Mouse (Mus musculus): ENCODE measurements around the gene Tcaim. TPM values are rescaled to one million over a fixed set of nuclear protein-coding genes. Genes with fewer than 3 reads are reported as not detected.

Gene Tcaim
- polyA plus RNA-seq, 1 experiment from 2014 or later: 9.3 TPM

DNA sequence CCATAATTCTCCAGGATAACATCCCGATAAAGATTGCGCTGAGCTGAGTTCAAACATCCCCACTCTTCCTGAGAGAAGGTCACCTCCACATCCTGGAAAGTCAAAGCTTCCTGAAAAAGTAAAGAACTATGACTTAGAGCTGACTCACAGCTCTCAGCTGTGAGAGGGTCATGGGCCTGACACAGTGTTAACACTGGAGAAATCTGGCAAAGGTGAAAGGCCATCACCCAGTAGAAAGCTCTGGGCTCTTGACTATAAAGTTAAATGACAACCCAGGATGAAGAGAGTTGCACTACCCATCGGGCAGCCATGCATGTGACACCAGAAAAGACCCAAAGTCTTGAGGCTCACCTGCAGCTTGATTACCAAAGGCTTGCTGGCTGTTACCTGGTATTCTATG lies 51.4 kb downstream of the Tcaim start:
- H3K9ac ChIP-seq: no peak overlapping the region
- no peak overlapping the region for H3K4me2 ChIP-seq (replicated peaks)
- no peaks in the 10 kb centered on the region for H3K4me1 ChIP-seq
- no peak for ATAC-seq (ENCODE audit: low FRiP score)
- no peak overlapping the region for H3K27ac ChIP-seq
- H3K9me3 ChIP-seq (replicated peaks): 0 out of 2 replicates have a peak, but pooled peaks cover 18% of the 10 kb centered on the region
- H3K27me3 ChIP-seq: no peaks in the 10 kb centered on the region
- no peak overlapping the region for H3K4me3 ChIP-seq
- H3K36me3 ChIP-seq: peaks cover 93% of the 10 kb centered on the region
- WGBS: 99% methylated on average over 3 of the region's 3 CpGs

DNA sequence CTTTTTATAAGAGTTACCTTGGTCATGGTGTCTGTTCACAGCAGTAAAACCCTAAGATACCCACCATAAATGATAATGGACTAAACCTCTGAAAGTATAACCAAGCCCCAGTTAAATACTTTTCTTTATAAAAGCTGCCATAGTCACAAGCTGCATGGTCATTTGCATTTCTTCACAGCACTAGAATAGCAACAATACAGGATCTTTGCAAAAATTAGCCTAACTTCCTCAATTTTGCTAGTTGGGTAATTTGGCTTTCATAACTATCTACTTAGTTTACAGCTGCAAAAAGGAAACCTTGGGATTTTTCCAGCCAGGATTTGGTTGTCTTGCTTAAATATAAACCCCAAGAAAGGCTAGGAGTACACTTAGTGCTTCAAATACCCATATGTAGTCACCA lies 55.4 kb downstream of the Tcaim start:
- peaks cover 13% of the 10 kb centered on the region for H3K4me1 ChIP-seq
- no peak overlapping the region for H3K4me2 ChIP-seq (replicated peaks)
- H3K27ac ChIP-seq: no peak overlapping the region
- H3K9me3 ChIP-seq (replicated peaks): 0 out of 2 replicates have a peak, but pooled peaks cover 20% of the 10 kb centered on the region
- no peak overlapping the region for H3K4me3 ChIP-seq
- no peak overlapping the region for H3K9ac ChIP-seq
- peaks cover 66% of the 10 kb centered on the region for H3K36me3 ChIP-seq
- ATAC-seq (ENCODE audit: low FRiP score): no peak
- no peaks in the 10 kb centered on the region for H3K27me3 ChIP-seq

DNA sequence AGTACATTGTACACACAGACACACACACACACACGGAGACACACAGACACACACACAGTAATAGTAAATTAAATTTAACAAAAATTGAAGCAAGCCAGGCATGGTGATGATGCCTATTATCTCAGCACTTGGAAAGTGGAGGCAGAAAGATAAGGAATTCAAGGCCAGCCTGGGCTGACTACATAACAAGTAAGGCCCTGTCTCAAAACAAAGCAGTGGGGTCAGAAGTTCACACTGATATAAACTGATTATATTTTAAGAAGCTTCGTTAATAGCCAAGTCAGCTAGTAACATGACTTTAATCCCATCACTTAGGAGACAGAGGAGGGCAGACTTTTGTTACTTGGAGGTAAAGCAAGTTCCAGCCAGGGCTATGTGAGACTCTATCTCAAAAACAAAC lies 58.4 kb downstream of the Tcaim start:
- no peak for ATAC-seq (ENCODE audit: low FRiP score)
- no peak overlapping the region for H3K4me3 ChIP-seq
- 92% methylated on average over 2 of the region's 2 CpGs for WGBS

DNA sequence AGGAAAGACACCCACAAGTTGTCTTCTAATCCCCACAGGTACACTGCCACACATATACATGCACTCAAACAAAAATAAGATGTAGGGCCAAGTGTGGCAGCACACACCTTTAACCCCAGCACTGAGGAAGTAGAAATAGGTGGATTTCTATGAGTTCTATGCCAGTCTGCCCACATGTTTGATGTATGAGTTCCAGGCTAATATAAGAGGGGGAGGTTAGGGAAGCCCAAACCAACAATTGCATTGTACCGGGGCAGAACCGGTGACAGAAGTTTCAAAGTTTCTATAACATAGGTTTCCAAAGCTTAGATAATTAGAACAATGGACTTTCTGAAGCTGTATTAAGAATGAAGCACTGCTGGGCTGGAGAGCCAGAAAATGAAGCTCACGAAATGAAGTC lies 59.5 kb downstream of the Tcaim start:
- Histone ChIP-seq H3K4me2 (replicated peaks) (peak overlapping the region; percentile 67), H3K27ac (no peak overlapping the region), H3K9ac (peak overlapping the region; percentile 86), H3K4me1 (peaks cover 13% of the 10 kb centered on the region), H3K27me3 (no peaks in the 10 kb centered on the region), H3K4me3 (peak overlapping the region; percentile 85), H3K9me3 (replicated peaks) (0 out of 2 replicates have a peak, but pooled peaks cover 14% of the 10 kb centered on the region), H3K36me3 (peaks cover 29% of the 10 kb centered on the region)
- WGBS: 65% methylated on average over 3 of the region's 3 CpGs
- no peak for ATAC-seq (ENCODE audit: low FRiP score)

More for the DNA sequence above, 58.4 kb downstream of the Tcaim start:
- Histone ChIP-seq H3K4me1 (peaks cover 13% of the 10 kb centered on the region), H3K9ac (no peak overlapping the region), H3K4me2 (replicated peaks) (no peak overlapping the region), H3K27ac (no peak overlapping the region), H3K27me3 (no peaks in the 10 kb centered on the region), H3K9me3 (replicated peaks) (0 out of 2 replicates have a peak, but pooled peaks cover 20% of the 10 kb centered on the region), H3K36me3 (peaks cover 40% of the 10 kb centered on the region)

DNA sequence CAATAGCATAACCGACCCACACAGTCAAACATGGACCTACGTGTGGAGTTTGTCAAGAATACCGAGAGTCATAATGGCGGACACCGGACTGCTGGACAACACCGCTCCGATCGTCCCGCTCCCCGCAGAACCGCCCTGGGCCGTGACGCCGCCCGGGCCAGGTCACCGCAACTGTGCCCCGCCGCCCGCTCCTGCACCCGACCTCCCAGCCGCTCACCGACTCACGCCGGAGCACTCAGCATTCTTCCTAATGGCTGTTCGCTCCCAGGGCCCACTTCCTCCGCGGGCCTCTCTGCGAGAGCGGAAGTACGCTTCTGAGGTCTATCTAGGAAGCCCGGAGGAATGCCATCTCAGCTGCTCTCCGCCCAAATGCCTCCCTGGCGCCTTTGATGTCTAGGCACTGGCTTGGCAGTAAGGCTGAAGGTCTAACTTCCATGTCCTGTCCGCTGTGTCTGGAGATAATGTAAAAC lies 60.4 kb downstream of the Tcaim start, which contains the start of gene Zfp445:
Gene Zfp445 (minus strand): TSS at position 310 of the 470 bp plus-strand sequence.
- ATAC-seq (ENCODE audit: low FRiP score): peak; percentile 92
- 0 out of 2 replicates have a peak, but pooled peaks cover 8% of the 10 kb centered on the region for H3K9me3 ChIP-seq (replicated peaks)
- no peaks in the 10 kb centered on the region for H3K27me3 ChIP-seq
- peak within 1 kb of the TSS; percentile 67 for H3K4me2 ChIP-seq (replicated peaks)
- H3K4me1 ChIP-seq: peaks cover 13% of the 10 kb centered on the region
- WGBS: 2% methylated on average over 34 of the region's 34 CpGs
- H3K9ac ChIP-seq: peak within 1 kb of the TSS; percentile 86
- H3K4me3 ChIP-seq: peak within 1 kb of the TSS; percentile 85
- H3K27ac ChIP-seq: peak within 1 kb of the TSS; percentile 81
- H3K36me3 ChIP-seq: peaks cover 20% of the 10 kb centered on the region

DNA sequence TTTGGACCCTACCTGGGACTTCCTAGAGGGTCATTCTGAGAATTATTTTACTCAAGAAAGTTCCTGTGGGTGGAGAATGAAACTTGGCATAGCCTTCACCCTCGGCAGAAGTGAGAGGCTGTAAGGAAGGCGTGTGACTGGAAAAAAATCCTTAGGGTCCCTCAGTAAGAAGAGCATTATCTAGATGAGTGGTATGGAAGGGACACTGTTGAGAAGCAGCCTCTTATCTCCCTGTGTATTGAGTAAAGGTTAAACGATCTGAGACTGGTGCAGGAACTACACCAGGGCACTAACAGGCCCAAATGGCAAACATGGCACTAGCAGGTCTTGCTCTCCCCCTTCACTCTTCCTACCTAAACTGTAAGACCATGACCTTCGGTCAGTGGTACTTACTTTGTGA lies 60.9 kb downstream of the Tcaim start:
- 0 out of 2 replicates have a peak, but pooled peaks cover 6% of the 10 kb centered on the region for H3K9me3 ChIP-seq (replicated peaks)
- H3K4me2 ChIP-seq (replicated peaks): peak overlapping the region; percentile 40
- peak; percentile 44; the same call in 1 of the 2 replicates for ATAC-seq (ENCODE audit: low FRiP score)
- peaks cover 13% of the 10 kb centered on the region for H3K4me1 ChIP-seq
- no peaks in the 10 kb centered on the region for H3K27me3 ChIP-seq
- H3K27ac ChIP-seq: no peak overlapping the region
- H3K4me3 ChIP-seq: peak overlapping the region; percentile 85
- peaks cover 16% of the 10 kb centered on the region for H3K36me3 ChIP-seq
- H3K9ac ChIP-seq: no peak overlapping the region
- WGBS: 91% methylated on average over 4 of the region's 4 CpGs

DNA sequence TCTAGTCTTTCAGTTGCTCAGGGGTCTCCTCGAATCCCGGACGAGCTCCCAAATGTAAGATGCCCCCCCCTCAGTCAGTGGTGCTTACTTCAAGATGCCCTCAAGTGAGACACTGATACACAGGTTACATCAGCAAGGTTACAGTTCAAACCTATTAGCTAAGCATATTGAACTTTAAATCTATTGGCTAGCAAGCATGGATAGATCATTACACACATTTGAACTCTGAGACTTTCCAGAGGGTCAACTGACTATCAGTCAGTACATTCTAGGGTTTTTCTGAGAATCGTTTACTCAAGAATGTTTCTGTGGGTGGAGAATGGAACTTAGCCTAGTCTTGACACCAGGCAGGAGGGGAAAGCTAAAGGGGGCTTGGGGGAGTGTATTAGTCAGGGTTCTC lies 67.3 kb downstream of the Tcaim start:
- no peak overlapping the region for H3K4me2 ChIP-seq (replicated peaks)
- H3K9me3 ChIP-seq (replicated peaks): no peaks in the 10 kb centered on the region
- H3K36me3 ChIP-seq: no peaks in the 10 kb centered on the region
- H3K9ac ChIP-seq: no peak overlapping the region
- WGBS: 85% methylated on average over 4 of the region's 4 CpGs
- ATAC-seq (ENCODE audit: low FRiP score): no peak
- no peak overlapping the region for H3K4me3 ChIP-seq
- H3K4me1 ChIP-seq: no peaks in the 10 kb centered on the region
- H3K27ac ChIP-seq: no peak overlapping the region
- H3K27me3 ChIP-seq: no peaks in the 10 kb centered on the region

DNA sequence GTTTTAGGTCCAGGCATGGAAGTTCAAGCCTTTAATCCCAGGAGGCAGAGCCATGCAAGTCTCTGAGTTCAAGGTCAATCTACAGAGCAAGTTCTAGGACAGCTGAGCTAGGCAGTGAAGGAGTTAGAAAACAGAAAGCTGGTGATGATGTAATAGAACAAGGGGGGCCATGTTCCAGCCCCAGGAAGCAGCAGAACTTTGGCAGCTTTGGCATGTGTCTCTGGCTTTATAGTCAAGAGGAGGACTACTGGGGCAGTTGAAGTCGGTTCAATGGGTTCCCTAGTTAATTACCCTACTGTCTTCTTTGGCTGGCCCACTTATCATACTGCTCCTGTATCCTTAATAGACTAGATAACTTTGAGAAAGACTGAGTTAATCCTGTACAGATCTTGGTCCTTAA lies 69.3 kb downstream of the Tcaim start:
- Histone ChIP-seq H3K27ac (no peak overlapping the region), H3K9ac (no peak overlapping the region), H3K4me3 (no peak overlapping the region), H3K4me2 (replicated peaks) (no peak overlapping the region), H3K36me3 (no peaks in the 10 kb centered on the region), H3K27me3 (no peaks in the 10 kb centered on the region), H3K9me3 (replicated peaks) (no peaks in the 10 kb centered on the region), H3K4me1 (no peaks in the 10 kb centered on the region)
- WGBS: 56% methylated on average over 1 of the region's 1 CpGs
- no peak for ATAC-seq (ENCODE audit: low FRiP score)

DNA sequence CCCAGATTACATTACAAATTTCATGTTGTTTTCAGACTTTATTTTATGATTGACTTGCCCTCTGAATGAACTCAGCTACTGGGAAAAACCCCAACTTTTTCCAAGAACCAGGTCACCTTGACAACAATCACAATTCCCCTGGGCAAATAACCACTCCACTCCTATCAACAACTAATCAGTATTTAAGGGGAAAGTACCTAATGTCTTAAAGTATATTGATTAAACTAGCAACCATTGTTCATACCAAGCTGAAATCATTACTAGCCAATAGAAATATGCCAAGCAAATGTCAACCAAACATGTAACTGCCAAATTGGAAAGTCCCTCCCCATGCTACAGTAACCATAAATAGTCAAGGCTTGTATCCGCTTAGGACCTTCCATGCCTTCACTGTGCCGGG lies 69.8 kb downstream of the Tcaim start:
- H3K27me3 ChIP-seq: no peaks in the 10 kb centered on the region
- H3K27ac ChIP-seq: no peak overlapping the region
- H3K9me3 ChIP-seq (replicated peaks): no peaks in the 10 kb centered on the region
- no peak for ATAC-seq (ENCODE audit: low FRiP score)
- no peak overlapping the region for H3K9ac ChIP-seq
- 97% methylated on average over 2 of the region's 2 CpGs for WGBS
- H3K36me3 ChIP-seq: no peaks in the 10 kb centered on the region
- no peak overlapping the region for H3K4me3 ChIP-seq
- no peak overlapping the region for H3K4me2 ChIP-seq (replicated peaks)
- H3K4me1 ChIP-seq: no peaks in the 10 kb centered on the region

DNA sequence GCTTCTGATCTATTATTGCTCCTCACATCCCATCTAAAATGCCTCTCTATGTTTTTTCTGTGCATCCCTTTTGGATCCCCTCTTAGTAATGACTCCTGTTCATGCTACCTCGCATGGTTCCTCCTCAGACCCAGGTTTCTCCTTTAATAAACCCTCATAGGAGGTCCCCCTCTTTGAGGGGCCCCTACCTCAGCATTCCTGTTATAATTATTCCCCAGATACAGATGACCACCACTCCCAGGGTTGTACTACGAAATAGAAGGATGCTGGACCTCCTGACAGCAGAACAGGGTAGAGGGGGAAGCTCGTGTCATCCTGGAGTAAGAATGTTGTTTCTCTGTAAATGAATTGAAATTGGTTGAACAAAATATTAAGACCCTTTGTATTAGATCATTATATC lies 80.0 kb downstream of the Tcaim start, which contains the start of gene Zkscan7:
Gene Zkscan7 (plus strand): TSS at position 301 of the 400 bp plus-strand sequence.
- peaks cover 6% of the 10 kb centered on the region; the same call in 1 of the 2 replicates for H3K27me3 ChIP-seq
- peak within 1 kb of the TSS; percentile 75 for H3K4me3 ChIP-seq
- H3K4me1 ChIP-seq: peaks cover 5% of the 10 kb centered on the region; the same call in 1 of the 2 replicates
- H3K27ac ChIP-seq: no peak within 1 kb of the TSS
- 84% methylated on average over 3 of the region's 3 CpGs for WGBS
- no peaks in the 10 kb centered on the region for H3K9me3 ChIP-seq (replicated peaks)
- no peak within 1 kb of the TSS for H3K9ac ChIP-seq
- ATAC-seq (ENCODE audit: low FRiP score): no peak
- peak within 1 kb of the TSS; percentile 63 for H3K4me2 ChIP-seq (replicated peaks)
- H3K36me3 ChIP-seq: 0 out of 2 replicates have a peak, but pooled peaks cover 4% of the 10 kb centered on the region

Other genes with a start within 250 kb of the Tcaim start
- not detected in 2 replicates for gene Topaz1, start 58.2 kb upstream of the Tcaim start, polyA plus RNA-seq (2016; fragmentation: Nextera tagmentation; extraction: Ambion mirVana)
- 1.1 TPM in 2 replicates for gene Gm35549, start 38.5 kb downstream of the Tcaim start, polyA plus RNA-seq (2016; fragmentation: Nextera tagmentation; extraction: Ambion mirVana)
- gene Zfp445, start 60.5 kb downstream of the Tcaim start, polyA plus RNA-seq (2016; fragmentation: Nextera tagmentation; extraction: Ambion mirVana): 115 and 120 TPM in 2 replicates
- gene Zkscan7, start 80.1 kb downstream of the Tcaim start, polyA plus RNA-seq (2016; fragmentation: Nextera tagmentation; extraction: Ambion mirVana): 5.7 and 6.3 TPM in 2 replicates
- 31.1 and 32.0 TPM in 2 replicates for gene Zfp105, start 117.5 kb downstream of the Tcaim start, polyA plus RNA-seq (2016; fragmentation: Nextera tagmentation; extraction: Ambion mirVana)
- 30.0 and 31.0 TPM in 2 replicates for gene 1110059G10Rik, start 145.5 kb downstream of the Tcaim start, polyA plus RNA-seq (2016; fragmentation: Nextera tagmentation; extraction: Ambion mirVana)
- gene Kif15, start 145.5 kb downstream of the Tcaim start, polyA plus RNA-seq (2016; fragmentation: Nextera tagmentation; extraction: Ambion mirVana): 46.4 and 50.1 TPM in 2 replicates
- gene Tmem42, start 215.8 kb downstream of the Tcaim start, polyA plus RNA-seq (2016; fragmentation: Nextera tagmentation; extraction: Ambion mirVana): 17.7 and 19.6 TPM in 2 replicates
- 0.36 and 0.63 TPM in 2 replicates for gene Tgm4, start 229.2 kb downstream of the Tcaim start, polyA plus RNA-seq (2016; fragmentation: Nextera tagmentation; extraction: Ambion mirVana)